Mouse (Mus musculus) cortical plate, adult 2 months (tissue): ENCODE results near the gene Gxylt1.

Experiments used
- CTCF ChIP-seq: fragments of 200-500 bp; IDR thresholded peaks from 2 replicates; pipeline ENCODE4 v1.5.1; 2011; ENCODE audit warnings: mild to moderate bottlenecking, control low read depth, low read length; ENCODE audit not compliant: insufficient read depth; ENCODE audit errors: extremely low read depth
- POLR2A ChIP-seq: fragments of 200-500 bp; IDR thresholded peaks from 2 replicates; pipeline ENCODE4 v1.6.1; 2011; ENCODE audit warnings: mild to moderate bottlenecking, low read length, control low read depth; ENCODE audit not compliant: insufficient read depth; ENCODE audit errors: extremely low read depth

DNA sequence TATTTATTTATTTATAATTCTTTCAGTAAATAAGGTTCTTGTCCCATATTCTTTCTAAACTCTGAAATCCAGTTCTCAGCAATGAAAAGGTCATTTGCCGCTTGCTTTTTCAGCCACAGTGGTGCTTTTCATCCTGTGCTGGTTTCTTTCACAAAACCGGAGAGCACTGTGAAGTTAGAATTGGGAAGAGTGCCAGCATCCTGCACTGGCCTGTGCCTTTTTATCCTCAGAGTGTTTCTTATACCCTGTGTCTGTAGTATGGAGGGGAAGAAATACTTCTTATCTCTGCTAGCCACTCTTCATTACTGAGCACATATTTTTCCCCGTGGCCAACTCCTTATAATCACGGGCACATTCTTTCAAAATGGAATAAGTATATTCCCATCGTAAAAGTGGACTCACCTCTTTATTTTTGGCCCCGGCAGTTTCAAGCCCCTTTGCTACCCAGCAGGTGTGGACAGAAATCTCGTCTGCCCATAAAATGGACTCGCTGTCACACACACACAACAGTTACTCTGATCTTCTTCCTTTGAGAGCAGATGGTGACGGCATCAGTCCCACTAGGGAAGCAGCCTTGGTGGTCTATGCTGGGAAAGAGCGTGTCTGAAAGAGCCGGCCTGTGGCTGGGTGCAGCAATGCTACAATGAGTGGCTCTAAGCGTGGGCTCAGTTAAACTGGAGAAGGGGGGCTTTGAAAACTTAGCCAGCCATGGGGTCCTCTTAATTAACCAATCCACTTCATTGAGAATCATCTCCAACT is 83.4 kb downstream of the Gxylt1 start:
- TF ChIP-seq CTCF (no peak), POLR2A (no peak)
